Mouse (Mus musculus) Muller cell, postnatal 12 days (primary cell): ENCODE measurements at regions not wholly inside any gene's neighbourhood (a gene's known extent, or its start where the extent isn't known, plus 50 kb on each side); places are given as distances from the start of the nearest gene placed in this dataset.

Source experiments
- DNase-seq: peaks from one replicate; pipeline ENCODE4 v3.0.0-alpha.2; 2015; ENCODE audit errors: inconsistent ontology term

DNA sequence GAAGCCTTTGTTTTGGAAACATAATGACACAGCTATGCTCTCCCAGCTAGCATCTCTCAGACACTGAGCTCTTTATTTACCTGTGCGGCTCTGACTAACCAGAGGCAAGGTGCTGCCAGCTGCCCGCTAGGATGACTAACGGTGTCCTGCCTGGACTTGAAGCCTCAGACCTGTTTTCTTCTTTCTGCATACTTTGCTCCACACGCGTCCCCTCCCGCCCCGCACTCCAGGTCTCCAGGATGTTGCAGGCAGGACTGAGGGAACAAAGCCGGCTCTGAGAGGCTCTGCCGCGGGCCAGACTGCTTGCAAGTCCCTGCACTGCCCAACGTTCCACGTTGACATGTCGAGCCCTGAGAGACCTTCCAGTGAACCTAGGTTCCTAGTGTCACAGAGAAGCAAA lies 106.2 kb upstream of the Efcab1 start:
- DNase-seq = no peak

DNA sequence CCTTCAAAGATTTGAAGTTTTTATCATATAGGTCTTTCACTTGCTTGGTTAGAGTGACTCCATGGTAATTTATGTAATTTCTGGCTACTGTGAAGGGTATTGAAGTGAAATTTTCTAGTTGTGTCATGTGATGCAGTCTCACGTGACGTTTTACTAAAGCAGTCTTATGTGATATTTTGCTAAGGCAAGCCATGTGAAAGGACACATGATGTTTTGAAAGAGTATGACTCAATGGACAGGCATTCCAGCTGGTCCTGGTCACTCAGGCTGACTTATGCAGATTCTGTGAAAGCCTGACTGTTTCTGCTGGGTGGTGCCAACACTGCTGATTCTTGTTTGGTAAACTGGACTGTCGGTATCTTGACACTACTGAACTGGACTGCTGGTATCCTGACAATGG lies 79.4 kb upstream of the Efcab1 start:
- DNase-seq = peak; percentile 75

DNA sequence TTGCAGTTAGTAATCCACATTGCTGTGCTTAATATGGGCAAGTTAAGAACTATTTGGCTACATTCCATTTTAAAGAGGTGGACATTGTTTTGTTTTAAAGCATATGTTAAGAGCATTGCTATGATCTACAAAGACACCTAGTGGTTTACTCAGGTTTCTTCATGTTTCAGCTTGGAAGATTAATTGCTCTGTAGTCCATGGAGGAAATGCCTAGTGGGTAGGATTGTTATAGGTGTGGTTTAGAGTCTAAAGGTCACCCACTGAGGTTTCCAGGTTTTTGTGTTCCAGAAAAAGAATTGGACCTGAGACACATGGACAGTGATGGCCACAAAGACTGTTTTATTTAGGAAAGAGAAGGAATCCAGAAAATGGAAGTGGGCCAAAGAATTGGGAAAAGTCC lies 65.6 kb upstream of the Efcab1 start:
- no peak for DNase-seq
